Mouse (Mus musculus): ENCODE results near the gene Spef1.
A peak's percentile ranks its signal among the peaks of the same experiment; 100 is the strongest.
"Not testable (repeated sequence)": the region's sequence is repeated elsewhere in the genome, so short reads cannot be mapped to it uniquely, and the experiment has no call there.

Gene Spef1

DNA sequence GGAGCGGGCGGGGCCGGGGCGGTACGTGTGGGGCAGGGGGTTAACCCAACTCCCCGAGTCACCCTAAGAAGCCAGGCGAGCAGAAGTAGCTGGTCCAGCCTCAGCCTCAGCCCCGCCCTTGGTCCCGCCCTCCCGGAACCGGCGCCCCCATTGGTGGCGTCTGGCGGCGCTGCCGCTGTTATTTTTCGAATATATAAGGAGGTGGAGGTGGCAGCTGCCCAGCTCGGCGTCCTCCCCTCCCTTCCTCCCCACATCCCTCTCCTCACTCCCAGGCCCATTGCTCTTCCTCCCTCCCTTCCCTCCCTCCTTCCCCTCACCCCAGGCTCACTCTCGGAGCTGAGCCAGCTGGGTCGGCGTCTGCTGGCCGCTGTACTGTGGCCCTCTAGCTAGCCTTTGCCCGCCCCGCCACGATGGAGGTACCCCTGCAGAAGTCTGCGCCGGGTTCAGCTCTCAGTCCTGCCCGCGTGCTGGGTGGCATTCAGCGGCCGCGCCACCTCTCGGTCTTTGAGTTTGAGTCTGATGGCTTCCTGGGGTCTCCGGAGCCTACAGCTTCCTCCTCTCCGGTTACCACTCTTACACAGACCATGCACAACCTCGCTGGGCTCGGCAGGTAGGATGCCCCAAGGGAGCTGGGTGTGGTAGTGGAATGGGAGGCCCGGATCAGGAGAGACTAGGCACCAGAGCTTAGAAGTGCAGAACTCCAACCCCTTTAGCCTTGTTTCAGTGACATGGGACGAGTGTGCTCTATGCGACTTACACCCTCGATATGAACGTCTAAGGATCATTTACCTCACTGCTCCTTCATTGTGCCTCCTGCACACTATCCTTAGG lies at the start of gene Spef1, which contains the start of gene Cdc25b:
Spef1 (minus strand) TSS at position 512 of the 831 bp plus-strand sequence.
Cdc25b (plus strand) TSS at position 179 of the 831 bp plus-strand sequence.
- DNase-seq (ENCODE audit: low spot score): peak; percentile 88

DNA sequence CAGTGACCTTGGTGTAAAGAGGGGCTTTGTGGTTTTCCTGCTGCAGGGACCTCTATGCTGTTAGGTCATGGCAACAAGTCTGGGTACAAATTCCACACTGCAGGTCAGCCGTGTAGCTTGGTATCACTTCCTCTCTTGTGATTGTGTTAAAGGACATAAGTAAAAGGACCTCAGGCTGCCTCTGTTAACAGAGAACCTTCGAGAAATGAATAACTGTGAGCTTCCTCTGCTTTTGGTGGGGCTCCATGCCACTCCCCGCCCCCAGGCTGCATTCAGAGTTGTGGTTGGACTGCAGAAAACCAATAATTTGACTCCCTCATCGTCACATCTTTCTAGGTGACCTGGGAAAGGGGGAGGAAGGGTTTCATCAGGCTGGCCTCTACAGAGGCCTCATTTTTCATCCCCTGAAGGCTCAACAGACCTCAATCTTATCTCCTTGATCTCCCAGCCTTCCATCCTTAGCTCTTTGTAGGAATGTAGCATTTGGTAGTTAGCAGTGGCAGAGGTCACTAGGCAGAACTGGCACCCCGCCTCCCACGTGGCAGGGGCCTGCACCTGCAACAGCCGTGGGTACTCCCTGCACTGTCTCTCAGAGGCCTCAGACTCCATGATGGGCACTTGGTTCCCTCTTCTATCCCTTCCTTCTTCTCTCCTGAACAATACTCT lies 48.0 kb upstream of the Spef1 start:
- peak; percentile 30 for DNase-seq (ENCODE audit: low spot score)

DNA sequence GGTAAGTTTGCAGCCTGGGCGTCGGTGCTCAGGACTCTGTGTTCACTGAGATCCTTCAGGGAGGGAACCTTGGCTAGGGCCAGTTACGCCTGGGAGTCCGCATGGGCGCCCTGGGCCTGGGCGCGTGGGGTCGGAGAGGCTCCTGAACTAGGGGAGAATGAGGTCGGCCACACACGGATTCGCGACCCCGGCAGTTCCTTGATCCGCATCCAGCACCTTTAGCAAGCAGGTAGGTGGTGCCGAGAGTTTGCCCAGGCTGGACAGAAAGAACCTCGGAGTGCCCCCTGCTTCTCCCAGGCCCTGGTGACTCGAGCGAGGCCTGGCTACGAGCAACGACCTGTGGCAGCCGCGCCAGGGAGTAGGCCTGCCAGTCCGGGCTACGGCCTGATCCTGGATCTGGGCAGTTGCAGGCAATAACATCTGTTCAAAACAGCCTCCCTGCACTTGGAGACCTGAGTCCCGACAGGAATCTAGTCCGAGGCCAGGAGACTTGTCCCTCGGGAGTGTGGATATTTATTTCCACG lies 47.1 kb upstream of the Spef1 start:
- peak; percentile 31 for DNase-seq (ENCODE audit: low spot score)

DNA sequence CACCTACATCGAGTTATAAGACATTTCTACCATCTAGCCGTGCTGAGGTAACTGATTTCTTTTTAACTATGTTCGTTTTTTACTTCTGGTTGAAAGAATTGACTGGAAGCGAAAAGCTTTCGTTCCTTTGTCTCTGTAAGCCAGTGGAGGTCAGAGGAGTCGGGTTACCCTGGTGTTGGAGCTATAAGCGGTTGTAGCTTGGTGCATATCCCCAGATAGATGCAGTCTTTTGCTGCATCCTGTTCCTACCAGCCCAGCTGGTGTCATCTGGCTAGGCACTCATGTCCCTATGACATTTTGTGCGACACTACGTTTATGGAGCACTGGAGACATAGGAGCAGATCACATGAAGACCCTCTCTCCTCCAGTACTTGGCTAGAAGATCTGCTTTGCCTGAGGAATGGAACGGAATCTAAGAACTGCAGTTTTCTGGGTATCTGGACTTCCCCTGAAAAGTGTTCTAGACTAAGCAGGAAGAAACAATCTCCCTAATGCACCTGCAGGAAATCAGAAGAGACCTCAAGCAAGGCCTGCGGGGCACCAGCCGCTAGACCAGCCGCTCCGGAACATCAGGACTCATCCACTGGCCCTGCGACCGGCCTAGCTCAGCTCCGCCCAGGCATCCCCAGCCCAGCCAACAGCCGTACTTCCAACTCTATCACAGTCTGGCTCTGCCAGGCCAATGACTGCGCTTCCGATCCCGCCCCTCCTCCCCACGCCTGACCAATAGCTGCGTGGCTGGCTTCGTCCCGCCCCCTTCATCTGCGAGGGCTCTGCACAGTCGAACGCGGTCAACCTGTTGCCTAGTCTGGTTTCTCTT lies 46.4 kb upstream of the Spef1 start, which contains the start of gene Mavs:
Mavs (plus strand) TSS at position 757 of the 820 bp plus-strand sequence.
- DNase-seq (ENCODE audit: low spot score): peak; percentile 95

DNA sequence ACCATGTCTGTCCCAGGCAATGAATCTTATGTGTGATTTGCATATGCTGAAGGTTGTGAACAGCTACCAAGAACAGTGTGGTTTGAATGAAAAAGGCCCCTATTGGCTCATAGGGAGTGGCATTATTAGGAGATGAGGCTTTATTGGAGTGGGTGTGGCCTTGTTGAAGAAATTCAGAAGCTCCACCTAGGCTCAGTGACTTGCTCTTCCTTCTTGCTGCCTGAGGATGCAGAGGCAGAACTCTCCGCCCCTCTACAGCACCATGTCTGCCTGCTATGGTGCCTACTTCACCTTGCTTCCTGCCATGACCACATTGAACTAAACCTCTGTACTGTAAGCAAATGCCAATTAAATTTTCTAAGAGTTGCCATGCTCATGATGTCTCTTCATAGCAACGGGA lies 45.5 kb upstream of the Spef1 start:
- peak; percentile 45 for DNase-seq (ENCODE audit: low spot score)

DNA sequence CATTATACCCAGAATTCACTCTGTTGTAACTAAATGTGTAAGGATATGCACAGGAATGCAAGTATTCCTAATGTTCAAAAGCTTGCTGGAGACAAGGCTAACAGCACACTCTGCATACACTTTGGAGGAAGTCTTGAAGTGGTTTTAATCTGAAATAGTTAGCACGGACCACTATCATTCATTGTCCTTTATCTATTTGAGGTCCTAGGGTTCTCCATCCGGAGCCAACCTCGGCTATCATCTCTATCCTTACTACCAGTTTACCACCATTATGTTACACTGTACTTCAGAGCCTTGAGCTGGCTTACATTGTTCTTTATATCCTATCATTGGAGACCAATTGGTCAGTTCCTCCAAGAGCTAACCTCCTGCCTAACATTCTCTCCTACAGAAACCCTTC lies 40.2 kb upstream of the Spef1 start:
- DNase-seq (ENCODE audit: low spot score): no peak

DNA sequence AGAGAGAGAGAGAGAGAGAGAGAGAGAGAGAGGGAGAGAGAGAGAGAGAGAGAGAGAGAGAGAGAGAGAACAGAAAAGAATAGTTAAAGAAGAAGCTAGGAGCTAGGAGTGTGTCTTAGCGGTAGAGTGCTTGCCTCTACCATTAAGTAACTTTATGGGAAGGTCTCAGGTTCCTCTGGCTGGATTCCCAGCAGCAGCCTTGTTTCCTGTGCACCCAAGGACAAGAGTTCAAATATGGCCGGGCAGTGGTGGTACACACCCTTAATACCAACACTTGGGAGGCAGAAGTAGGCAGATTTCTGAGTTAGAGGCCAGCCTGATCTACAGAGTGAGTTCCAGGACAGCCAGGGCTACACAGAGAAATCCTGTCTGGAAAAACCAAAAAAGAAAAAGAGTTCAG lies 39.6 kb upstream of the Spef1 start:
- DNase-seq (ENCODE audit: low spot score): not testable (repeated sequence)

DNA sequence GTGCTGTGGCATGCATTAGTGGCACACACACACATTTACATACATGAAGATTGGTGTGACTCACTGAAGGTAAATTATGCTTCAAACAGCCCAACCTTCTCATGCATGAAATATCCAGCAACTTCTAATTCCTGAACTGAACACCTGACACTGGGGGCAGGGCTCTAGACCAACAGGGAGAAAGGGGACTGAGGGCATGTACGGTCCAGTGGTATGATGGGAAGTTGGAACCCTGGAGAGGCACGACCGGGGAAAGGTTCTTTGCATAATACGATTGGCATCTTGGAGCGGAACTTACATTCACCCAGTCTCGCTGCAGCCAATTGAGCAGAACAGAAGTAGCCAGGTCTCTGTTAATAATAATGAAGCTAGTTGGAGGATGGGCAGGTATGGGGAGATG lies 38.1 kb upstream of the Spef1 start:
- no peak for DNase-seq (ENCODE audit: low spot score)

DNA sequence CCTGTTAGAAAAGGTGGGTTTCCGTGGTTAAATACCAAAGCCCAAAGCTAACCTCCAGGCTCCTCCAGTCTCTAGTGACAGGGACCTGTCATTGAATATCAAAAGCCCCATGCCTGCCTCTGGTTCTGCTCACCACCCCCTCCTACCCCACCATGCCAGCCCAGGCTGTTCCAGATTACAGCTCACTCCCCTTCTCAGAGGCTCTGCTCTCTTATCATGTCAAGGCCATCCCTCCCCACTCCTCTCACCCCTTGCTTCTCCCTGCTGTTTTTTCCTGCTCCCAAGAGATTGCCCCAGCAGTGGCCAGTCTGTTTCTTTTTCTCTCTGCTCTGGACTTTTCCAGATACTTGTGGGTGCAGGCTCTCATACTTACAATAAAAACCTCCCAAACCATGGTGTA lies 36.5 kb upstream of the Spef1 start:
- DNase-seq (ENCODE audit: low spot score): no peak

DNA sequence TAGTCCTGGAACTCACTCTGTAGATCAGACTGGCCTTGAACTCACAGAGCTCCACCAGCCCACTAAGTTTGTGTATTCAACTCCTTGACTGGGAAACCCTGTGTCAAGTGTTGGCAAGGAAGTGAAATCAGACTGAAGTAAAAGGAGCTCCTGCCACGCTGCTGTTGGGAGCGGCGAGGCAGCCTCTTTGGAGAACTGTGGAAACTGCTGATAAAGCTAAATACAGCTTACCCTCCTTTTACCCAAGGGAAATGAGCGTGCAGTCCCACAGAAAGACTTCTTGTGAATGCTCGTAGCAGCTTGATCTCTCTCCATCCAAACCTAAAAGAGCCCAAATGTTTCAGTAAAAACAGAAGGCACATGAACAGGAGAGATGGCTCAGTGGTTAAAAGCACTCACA lies 35.5 kb upstream of the Spef1 start:
- no peak for DNase-seq (ENCODE audit: low spot score)

DNA sequence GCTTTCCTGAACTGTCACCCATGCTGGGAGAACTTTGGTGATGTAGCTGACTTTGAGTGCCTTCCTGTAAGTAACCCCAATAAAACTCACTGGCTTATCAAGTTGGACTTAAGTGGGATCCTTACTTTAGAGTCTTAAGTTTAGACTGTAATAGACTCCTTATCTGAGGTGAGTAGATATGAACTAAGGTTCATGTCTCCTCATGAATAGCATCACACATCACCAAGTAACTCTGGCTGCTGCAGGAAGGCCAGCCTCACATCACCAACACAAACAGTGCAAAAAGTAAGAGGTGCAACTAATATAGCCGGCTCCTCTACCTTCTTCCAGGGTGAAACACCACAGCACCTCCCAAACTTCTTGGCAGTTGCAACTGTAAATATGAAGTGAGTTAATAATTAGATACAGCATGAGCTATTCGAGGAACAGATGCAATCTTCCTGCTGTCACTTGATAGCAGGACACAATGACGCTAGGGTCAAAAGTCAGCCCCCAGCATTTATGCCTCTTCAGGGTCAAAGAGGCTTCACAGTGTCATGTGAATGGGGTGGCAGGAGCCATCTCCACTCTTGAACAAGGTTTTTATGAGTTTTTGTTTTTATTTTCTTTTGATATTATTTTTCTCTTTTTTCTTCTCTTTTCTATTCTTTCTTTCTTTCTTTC lies 34.9 kb upstream of the Spef1 start:
- DNase-seq (ENCODE audit: low spot score): no peak

DNA sequence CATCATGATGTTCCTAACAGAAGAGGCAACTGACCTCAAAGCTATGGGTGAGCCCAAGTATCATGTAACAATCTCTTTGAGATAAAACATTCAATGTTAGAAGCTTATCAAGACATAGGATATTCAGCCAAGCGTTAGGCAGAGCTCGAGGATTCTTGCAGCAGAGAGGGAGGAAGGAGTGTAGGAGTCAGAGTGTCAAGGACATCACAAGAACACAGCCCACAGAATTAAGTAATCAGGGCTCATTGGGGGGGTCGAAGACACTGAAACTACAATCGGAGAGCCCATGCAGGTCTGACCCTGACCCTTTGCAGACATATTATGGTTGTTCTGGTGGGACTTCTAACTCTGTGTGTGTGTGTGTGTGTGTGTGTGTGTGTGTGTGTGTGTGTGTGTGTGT lies 32.9 kb upstream of the Spef1 start:
- no peak for DNase-seq (ENCODE audit: low spot score)

DNA sequence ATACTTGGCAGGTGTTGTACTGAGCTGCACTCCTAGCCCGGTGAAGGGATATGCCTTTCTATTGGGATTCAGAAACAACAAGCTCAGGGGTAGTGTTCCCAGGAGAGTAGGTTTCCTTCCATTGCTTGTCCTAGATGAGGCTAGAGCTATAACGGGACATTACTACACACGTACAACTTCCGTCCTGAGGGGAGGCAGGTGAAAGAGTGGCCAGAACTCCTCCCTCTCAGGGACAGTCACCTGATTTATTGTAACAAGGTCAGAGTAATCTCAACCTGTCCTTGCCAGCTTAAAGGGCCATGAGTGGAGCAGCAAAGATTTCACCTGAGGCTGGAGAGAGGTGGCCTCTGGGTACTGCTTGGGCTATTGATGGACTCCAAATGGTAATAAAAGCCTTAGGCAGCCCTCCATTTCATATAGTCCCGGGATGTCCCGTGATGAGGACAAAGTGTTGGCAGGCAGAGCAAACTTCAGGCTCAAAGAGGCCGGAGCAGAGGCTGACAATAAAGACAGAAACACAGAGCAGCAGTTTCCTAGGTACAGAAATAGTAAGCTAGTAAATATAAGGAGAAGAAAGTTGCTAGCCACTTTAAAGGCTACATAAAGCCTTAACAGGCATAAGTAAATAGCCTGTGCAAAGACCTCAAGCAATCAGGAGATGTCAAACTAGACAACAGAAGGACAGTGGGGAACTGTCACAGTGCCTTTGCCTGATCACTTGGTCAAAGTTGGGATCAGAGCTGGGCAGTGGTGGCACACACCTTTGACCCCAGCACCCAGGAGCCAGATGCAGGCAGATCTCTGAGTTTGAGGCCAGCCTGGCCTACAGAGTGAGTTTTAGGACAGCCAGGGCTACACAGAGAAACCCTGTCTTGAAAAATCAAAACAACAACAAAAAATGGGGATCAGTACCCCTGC lies 29.1 kb upstream of the Spef1 start:
- no peak for DNase-seq (ENCODE audit: low spot score)

DNA sequence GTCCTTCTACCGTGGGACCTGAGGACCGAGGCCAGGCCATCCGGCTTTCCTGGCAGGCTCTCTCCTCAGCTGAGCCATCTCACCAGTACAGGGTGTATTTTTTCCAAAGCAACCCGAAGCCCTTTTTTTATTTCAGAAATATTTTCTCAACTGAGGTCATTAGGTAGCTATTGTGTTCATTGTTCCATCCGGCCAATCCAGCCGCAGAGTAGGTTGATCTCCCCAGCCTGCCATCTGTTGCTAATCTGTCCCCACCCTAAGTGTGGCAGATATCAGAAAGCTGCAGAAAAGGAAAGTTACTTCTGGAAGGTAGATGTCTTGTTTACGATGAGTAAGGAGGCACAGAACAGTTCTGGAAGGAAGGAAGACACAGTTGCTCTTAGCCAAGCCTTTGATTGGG lies 26.7 kb upstream of the Spef1 start:
- DNase-seq (ENCODE audit: low spot score): no peak

DNA sequence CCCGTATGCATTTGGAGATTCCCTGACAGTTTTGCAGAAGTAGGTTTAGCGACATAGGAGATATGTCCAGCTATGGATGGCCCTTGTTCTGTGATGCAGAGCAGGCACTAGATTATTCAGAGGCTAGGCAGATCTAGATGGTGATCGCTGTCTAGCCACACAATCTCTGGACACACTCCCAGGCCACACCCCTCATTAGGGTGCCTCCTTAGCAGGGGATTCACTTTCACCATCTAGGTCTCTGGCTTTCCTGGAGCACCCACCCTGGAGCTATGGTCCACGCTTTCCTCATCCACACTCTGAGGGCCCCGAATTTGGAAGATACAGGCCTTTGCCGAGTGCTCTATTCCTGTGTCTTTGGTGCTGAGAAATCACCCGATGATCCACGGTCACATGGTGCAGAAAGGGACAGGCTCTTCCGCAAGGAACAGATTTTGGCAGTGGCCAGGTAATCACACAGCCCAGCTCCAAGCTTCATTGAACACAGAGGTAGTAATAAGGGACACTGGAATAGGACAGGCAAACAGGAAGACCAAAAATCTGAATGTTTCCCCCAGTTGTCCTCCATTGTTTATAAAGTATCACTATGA lies 24.0 kb upstream of the Spef1 start:
- peak; percentile 13 for DNase-seq (ENCODE audit: low spot score)

DNA sequence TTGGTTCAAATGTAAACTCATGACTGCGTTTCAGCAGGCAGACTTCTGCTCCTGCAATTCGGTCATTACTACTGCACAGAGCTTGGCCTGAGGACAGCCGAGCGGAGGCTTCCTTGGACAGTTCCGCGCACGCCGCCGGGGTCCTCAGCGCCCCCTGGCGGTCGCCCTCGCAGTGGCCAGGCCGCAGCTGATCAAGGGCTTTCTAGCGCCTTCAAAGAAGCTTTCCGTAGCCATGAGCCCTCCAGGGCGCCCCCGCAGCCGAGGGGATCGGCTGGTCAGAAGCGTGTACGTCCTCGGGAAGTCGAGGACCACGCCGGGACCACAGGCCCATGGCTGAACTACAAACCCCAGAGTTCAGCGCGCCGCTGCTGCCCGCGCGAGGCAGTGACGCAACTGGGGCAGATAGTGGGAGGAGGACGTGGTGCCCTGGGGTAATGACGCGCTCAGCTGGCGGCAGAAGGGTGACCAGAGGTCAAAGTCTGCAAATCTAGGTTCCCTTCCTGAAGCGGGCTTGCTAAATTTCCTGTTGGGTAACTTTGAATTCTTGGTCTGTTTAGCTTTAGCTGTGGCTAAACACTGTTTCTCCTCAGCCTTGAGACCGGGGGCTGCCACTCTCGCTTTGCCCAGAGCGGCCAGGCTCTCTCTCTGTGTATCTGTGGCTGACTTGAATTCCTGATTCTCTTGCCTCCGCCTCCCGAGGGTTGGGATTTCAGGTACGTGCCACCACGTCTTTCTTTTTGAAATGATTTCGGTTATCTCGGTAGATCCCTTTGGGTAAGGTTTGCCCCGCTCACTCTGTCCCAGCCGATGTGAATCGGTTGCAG lies 23.1 kb upstream of the Spef1 start:
- DNase-seq (ENCODE audit: low spot score): peak; percentile 94

DNA sequence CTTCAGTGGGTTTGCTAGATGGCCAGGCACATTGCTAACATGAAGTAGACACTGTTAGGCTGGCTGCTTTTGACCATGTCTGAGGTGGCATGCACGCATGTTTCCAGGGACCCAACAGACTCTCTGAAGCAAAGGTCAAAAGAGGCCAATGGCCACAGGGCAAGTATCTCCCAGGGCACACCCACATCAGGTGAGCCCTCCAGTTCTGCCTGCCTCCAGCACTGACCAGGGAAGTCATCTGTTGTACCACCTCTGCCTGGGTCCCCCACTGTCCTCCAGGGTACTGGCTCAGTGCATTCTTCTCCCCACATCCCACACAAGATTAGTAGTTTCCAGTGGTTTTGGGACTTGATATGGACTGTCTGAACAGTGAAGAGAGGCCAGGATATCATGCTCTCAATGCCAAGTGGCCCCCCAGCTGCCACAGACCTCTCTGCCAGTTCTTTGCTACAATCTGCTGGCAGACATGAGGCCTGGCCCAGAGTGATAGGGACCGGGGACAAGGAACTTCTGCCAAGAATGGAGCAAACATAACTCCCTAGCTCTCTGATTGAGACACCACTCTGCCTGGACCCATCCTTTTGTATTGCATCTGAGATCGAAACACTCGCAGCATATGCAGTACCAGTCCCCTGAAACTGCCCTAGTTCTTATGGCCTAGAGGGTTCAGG lies 22.2 kb upstream of the Spef1 start:
- DNase-seq (ENCODE audit: low spot score): no peak

DNA sequence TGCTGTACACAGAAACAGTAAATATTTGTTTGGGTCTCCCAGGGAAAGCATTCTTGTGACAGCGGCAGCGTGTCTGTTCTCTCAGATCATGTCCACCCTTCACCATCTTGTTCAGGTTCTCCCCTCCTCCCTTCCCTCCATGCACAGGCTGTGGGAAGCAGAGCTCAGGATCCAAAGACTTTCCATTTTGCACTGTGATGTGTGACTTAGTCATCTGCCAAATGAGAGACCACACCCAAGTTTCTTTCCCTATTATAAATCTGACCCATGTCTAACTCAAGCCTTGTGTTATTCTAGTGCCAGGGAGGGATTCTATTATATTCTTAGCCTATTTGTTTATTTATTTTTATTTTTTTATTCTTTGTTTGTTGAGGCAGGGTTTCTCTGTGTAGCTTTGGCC lies 21.3 kb upstream of the Spef1 start:
- no peak for DNase-seq (ENCODE audit: low spot score)

DNA sequence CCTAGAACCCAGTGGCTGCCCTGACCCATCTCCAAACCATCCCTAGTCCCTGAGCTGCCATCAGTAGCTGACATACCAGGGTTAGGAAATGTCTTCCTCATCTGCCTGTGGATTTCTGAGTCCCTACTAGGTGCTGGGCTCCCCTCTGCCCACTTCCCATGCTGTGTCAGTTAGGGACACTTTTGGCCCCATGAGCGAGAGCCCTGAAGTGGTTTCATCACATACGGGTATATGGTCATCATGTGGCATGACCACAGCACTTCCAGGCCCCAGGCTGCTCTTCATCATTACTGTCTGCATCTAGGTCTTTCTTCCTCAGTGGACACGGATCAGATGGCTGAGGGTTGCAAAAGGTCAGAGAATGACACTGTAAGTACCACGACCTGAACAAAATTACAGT lies 19.7 kb upstream of the Spef1 start, which contains the start of gene Ap5s1:
Ap5s1 (plus strand) TSS at position 301 of the 400 bp plus-strand sequence.
- DNase-seq (ENCODE audit: low spot score): no peak
